Mouse (Mus musculus) liver, embryonic 14.5 days (tissue): ENCODE data around the gene Foxa1. TPM values are rescaled to one million over a fixed set of nuclear protein-coding genes. Genes with fewer than 3 reads are reported as not detected.
A peak's percentile ranks its signal among the peaks of the same experiment; 100 is the strongest.

ENCODE experiments used
- ATAC-seq: fragments of 200-750 bp; cut with Nextera tagmentation; 2 replicates; pipeline ENCODE4 v1.8.0; 2017; ENCODE audit warnings: moderate number of reproducible peaks, mild to moderate bottlenecking, moderate library complexity; ENCODE audit not compliant: insufficient read depth
- DNase-seq, 3 experiments: peaks; one replicate each; pipeline ENCODE4 v3.0.0-alpha.2; 2012 to 2013; ENCODE audit warnings: low read depth in 3 of 3, low spot score in 3 of 3
- H3K27ac ChIP-seq: fragments of 300-500 bp; sonication (generic); 2 replicates; pipeline ENCODE4 v1.5.1; 2014; ENCODE audit warnings: moderate library complexity, mild to moderate bottlenecking, control low read depth, inconsistent platforms
- H3K27me3 ChIP-seq: fragments of 300-500 bp; sonication (generic); 2 replicates; pipeline ENCODE4 v1.6.1; 2014; ENCODE audit warnings: mild to moderate bottlenecking, low read length, moderate library complexity; ENCODE audit not compliant: control insufficient read depth, insufficient read depth
- H3K36me3 ChIP-seq: fragments of 300-500 bp; sonication (generic); replicated peaks from 2 replicates; pipeline ENCODE4 v1.6.1; 2014; ENCODE audit warnings: low read depth; ENCODE audit not compliant: control insufficient read depth, insufficient read depth
- H3K4me1 ChIP-seq, 2 experiments: fragments of 200-500 bp in 1 of 2; fragments of 300-500 bp in 1 of 2; sonication (generic) in 1 of 2; replicated peaks; 2 replicates each; pipeline ENCODE4 v1.6.1; 2012 to 2014; ENCODE audit warnings: antibody characterized with exemption in 1 of 2, inconsistent platforms in 1 of 2, low read length in 1 of 2; ENCODE audit not compliant: control insufficient read depth in 2 of 2, insufficient read depth in 2 of 2
- H3K4me2 ChIP-seq: fragments of 300-500 bp; sonication (generic); 2 replicates; pipeline ENCODE4 v1.6.1; 2014; ENCODE audit warnings: low read depth, mild to moderate bottlenecking, control low read depth, moderate library complexity
- H3K4me3 ChIP-seq, 2 experiments: fragments of 200-500 bp in 1 of 2; fragments of 300-500 bp in 1 of 2; sonication (generic) in 1 of 2; 2 replicates each; pipeline ENCODE4 v1.5.1; 2012 to 2014; ENCODE audit warnings: low read depth in 2 of 2, low read length in 2 of 2, mild to moderate bottlenecking in 2 of 2, control low read depth in 1 of 2, inconsistent platforms in 1 of 2, moderate library complexity in 1 of 2; ENCODE audit not compliant: insufficient read depth in 1 of 2
- H3K9ac ChIP-seq: fragments of 300-500 bp; sonication (generic); replicated peaks from 2 replicates; pipeline ENCODE4 v1.6.1; 2014; ENCODE audit warnings: mild to moderate bottlenecking, control low read depth, moderate library complexity
- H3K9me3 ChIP-seq: fragments of 300-500 bp; sonication (generic); 2 replicates; pipeline ENCODE4 v1.6.1; 2016; ENCODE audit warnings: low read length, mixed read lengths; ENCODE audit not compliant: control insufficient read depth
- CTCF ChIP-seq: IDR thresholded peaks from 2 replicates; pipeline ENCODE4 v1.5.1; 2016; ENCODE audit warnings: antibody characterized with exemption, low read depth, control low read depth
- EP300 ChIP-seq: IDR thresholded peaks from 2 replicates; pipeline ENCODE4 v1.6.1; 2016; ENCODE audit warnings: antibody characterized with exemption, low read depth
- WGBS: fragments of 180-500 bp; shearing (Covaris S2); extraction: QIAGEN DNeasy Blood & Tissue Kit; methylation state at CpG from one replicate; pipeline ENCODE4 v1.1.7; 2014; ENCODE audit not compliant: insufficient replicate concordance; 5-methylcytosine and 5-hydroxymethylcytosine counted together
- polyA plus RNA-seq, 2 experiments: library from polyadenylated mRNA; depleted of rRNA in 1 of 2; stranded (reverse) in 1 of 2; unstranded in 1 of 2; fragments of >200 nt; fragmentation: Nextera tagmentation in 1 of 2; extraction: Ambion mirVana in 1 of 2; gene quantifications; 2 replicates each; pipeline versions ENCODE4 v1.2.1 to v1.2.3; 2012 to 2014

Gene Foxa1
- polyA plus RNA-seq (2012; rRNA removed) (1.9 and 2.0 TPM in 2 replicates), polyA plus RNA-seq (2014; fragmentation: Nextera tagmentation; extraction: Ambion mirVana) (0.63 and 1.1 TPM in 2 replicates)

- DNase-seq, result no peak
Measured at GRCm38 (mm10) chr12:57546415-57547201, at the start of gene Foxa1. Foxa1 (minus strand) TSS chr12:57546916.

GRCm38 (mm10) chr12:57575931-57576628 lies 29.4 kb upstream of the Foxa1 start:
- WGBS, result 3% methylated on average over 70 of the region's 81 CpGs

More at GRCm38 (mm10) chr12:57546415-57547201, at the start of gene Foxa1:
- H3K9ac ChIP-seq, result no peak within 1 kb of the TSS
- no peak within 1 kb of the TSS for H3K27ac ChIP-seq
- H3K4me2 ChIP-seq, result peak within 1 kb of the TSS; percentile 58
- H3K36me3 ChIP-seq, result no peaks in the 10 kb centered on the region
- H3K27me3 ChIP-seq, result peaks cover 99% of the 10 kb centered on the region
- H3K4me3 ChIP-seq, result peak within 1 kb of the TSS; percentile 10 to 48
- WGBS, result under 1% methylated on average over 32 of the region's 32 CpGs
- no peaks in the 10 kb centered on the region for H3K4me1 ChIP-seq
- no peak for TF ChIP-seq EP300
- no peak for TF ChIP-seq CTCF
- no peaks in the 10 kb centered on the region for H3K9me3 ChIP-seq
- ATAC-seq, result peak; percentile 35; the same call in 1 of the 2 replicates

GRCm38 (mm10) chr12:57572415-57572814 lies 25.7 kb upstream of the Foxa1 start:
- no peak for DNase-seq
- TF ChIP-seq CTCF (no peak), EP300 (no peak)
- Histone ChIP-seq H3K36me3 (no peaks in the 10 kb centered on the region), H3K9ac (no peak overlapping the region), H3K4me3 (no peak overlapping the region), H3K9me3 (no peaks in the 10 kb centered on the region), H3K4me2 (no peak overlapping the region), H3K27me3 (peaks cover 9% of the 10 kb centered on the region), H3K4me1 (0 out of 4 replicates have a peak, but pooled peaks cover 0 to 2% of the 10 kb centered on the region in 2 experiments), H3K27ac (no peak overlapping the region)
- no peak for ATAC-seq

More at GRCm38 (mm10) chr12:57575931-57576628, 29.4 kb upstream of the Foxa1 start:
- peak overlapping the region in 1 of 2 experiments; percentile 37; a peak in 2 of 4 replicates for H3K4me3 ChIP-seq
- no peak overlapping the region for H3K27ac ChIP-seq
- TF ChIP-seq CTCF, result no peak; the same call in 1 of the 2 replicates
- no peak for TF ChIP-seq EP300
- ATAC-seq, result no peak
- H3K36me3 ChIP-seq, result no peaks in the 10 kb centered on the region
- 0 out of 4 replicates have a peak, but pooled peaks cover 0 to 2% of the 10 kb centered on the region in 2 experiments for H3K4me1 ChIP-seq
- no peak overlapping the region for H3K9ac ChIP-seq
- peak overlapping the region; percentile 61 for H3K4me2 ChIP-seq
- no peak for DNase-seq
- peaks cover 9% of the 10 kb centered on the region for H3K27me3 ChIP-seq
- H3K9me3 ChIP-seq, result no peaks in the 10 kb centered on the region

- 11% methylated on average over 9 of the region's 9 CpGs for WGBS
- Histone ChIP-seq H3K27ac (no peak overlapping the region), H3K9me3 (no peaks in the 10 kb centered on the region), H3K4me3 (no peak overlapping the region), H3K9ac (no peak overlapping the region), H3K36me3 (no peaks in the 10 kb centered on the region), H3K4me2 (no peak overlapping the region), H3K4me1 (0 out of 4 replicates have a peak, but pooled peaks cover 0 to 2% of the 10 kb centered on the region in 2 experiments), H3K27me3 (peaks cover 9% of the 10 kb centered on the region)
- ATAC-seq (no peak), DNase-seq (no peak)
- TF ChIP-seq EP300 (no peak), CTCF (no peak)
Measured at GRCm38 (mm10) chr12:57571773-57572172, 25.1 kb upstream of the Foxa1 start.

- Histone ChIP-seq H3K4me2 (no peak within 1 kb of the TSS), H3K9ac (no peak within 1 kb of the TSS), H3K27ac (no peak within 1 kb of the TSS), H3K36me3 (no peaks in the 10 kb centered on the region), H3K4me1 (no peaks in the 10 kb centered on the region), H3K4me3 (no peak within 1 kb of the TSS), H3K27me3 (no peaks in the 10 kb centered on the region), H3K9me3 (no peaks in the 10 kb centered on the region)
- WGBS, result 68% methylated on average over 6 of the region's 6 CpGs
- DNase-seq (no peak), ATAC-seq (no peak)
- no peak for TF ChIP-seq EP300
- no peak for TF ChIP-seq CTCF
Measured at GRCm38 (mm10) chr12:57563909-57564308, 17.2 kb upstream of the Foxa1 start, which contains the start of gene Ttc6. Ttc6 (plus strand) TSS chr12:57564113.
